Mouse (Mus musculus) adrenal gland, adult 18-20 months (tissue): ENCODE results near the gene Magi1. TPM values are rescaled to one million over a fixed set of nuclear protein-coding genes. Genes with fewer than 3 reads are reported as not detected.
A peak's percentile ranks its signal among the peaks of the same experiment; 100 is the strongest.

Experiments used
- DNase-seq, 2 experiments: peaks; one replicate each; pipeline ENCODE4 v3.0.0; 2021 to 2022; ENCODE audit warnings: low spot score in 2 of 2
- total RNA-seq, 2 experiments: library from RNA; stranded (reverse); gene quantifications; 1 replicate in 1 of 2; 2 replicates in 1 of 2; pipeline ENCODE4 v1.2.3; 2021

The Magi1 gene
- total RNA-seq, 2 experiments from 2014 or later = 12.5 to 27.9 TPM

- no peak for DNase-seq
Measured at GRCm38 (mm10) chr6:94069421-94069820, 214.3 kb downstream of the Magi1 start.

DNA sequence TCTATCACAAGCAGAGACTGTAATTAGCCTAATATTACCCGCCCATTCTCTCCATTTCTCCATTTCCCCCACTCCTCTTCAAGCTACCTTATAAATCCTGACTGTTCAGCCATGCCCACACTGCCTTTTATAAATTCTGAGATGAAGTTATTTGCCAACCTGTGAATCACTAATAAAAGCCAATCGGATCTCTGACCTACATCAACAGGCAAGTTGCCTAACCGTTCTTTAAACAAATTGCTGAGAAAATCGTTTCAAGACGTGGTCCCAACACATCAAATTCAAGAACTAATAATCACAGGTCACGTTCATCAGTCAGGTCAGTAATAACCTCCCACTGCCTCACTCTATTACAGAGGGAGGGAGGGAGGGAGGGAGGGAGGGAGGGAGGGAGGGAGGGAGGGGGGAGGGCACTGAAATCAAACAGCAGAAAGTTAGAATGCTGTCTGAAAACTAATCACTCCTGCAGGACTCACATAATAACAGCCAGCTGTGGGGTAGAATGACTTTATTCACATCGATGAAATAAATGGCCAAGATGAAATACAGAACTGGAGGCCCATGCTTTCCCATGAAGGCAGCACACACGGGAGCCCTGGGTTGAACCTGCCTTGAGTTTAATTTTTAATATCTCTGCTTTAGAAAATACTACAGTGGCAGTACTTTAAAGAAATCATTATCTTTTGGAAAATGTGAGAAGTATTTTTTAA, 215.8 kb downstream of the Magi1 start:
- DNase-seq = no peak

- DNase-seq = no peak
Measured at GRCm38 (mm10) chr6:94064832-94065231, 218.9 kb downstream of the Magi1 start.

DNA sequence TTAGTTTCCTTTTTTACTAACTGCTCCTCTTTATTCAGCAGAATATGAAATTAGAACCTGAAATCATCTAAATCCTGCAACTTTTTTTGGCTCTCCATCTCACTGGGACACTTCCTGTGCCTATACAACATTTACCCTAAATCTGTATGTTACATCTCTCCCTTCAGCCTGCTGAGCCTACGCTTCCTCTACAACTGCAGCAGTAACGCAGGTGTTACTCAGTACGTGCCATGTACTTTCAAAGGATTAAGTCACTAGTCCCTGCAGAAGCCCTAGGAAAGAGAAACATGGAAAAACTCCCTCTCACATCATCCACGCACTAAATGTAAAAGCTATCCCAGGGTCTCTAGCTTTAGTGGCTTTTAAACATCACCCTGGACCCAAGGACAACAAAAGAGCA, 220.2 kb downstream of the Magi1 start:
- no peak for DNase-seq

DNA sequence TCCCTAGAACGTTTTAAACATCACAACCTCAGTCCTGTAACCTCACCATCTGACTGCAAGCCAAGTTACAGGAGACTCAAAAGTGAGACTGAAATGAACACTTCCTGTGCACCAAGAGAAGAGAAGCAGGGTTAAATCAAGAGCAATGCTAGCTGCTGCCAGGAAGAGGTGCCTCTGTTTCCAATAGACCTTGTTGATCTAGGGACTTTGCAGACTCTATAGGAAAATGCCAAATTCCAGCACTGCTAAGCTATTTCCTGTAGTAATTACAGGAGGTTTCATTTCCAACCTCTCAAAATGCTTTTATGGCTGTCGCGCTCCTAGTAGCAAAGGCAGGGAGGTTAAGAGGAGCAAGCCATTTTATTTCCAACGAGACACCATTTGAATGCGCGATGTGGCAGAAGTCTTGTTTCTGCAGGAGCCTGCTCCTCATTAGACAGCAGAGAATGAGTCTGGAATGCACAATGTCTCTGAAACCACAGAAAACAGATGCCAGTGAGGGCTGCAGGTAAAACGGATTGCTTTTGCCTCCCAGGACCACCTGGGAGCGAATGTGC, 222.2 kb downstream of the Magi1 start:
- no peak for DNase-seq

DNA sequence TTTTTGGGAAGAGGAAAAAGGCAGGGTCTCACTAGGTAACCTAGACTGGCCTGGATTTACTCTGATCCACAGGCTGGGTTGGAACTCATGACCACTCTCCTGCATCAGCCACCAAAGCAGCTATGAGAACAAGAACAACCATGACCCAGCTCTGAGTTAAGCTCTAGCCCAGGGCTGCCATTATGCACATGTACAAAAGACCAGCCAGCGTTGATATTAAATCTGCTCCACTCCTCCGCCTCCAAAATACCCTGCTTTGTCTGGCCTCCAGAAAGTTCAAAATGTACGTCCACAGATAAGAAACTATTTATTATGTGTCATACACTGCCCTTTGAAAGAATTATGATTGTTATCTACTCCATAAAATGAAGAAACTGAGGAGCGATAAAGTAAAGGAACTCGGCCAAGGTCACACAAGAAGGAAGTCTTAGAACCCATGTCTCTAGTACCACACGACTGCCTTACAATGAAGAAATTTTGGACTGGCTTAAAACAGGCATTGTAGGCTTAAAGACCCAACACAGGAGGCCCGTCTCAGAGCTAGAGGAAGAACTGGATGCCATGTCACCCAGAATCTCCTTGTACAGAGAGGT, 223.0 kb downstream of the Magi1 start:
- DNase-seq = no peak

GRCm38 (mm10) chr6:94059090-94059489, 224.6 kb downstream of the Magi1 start:
- DNase-seq = no peak

DNA sequence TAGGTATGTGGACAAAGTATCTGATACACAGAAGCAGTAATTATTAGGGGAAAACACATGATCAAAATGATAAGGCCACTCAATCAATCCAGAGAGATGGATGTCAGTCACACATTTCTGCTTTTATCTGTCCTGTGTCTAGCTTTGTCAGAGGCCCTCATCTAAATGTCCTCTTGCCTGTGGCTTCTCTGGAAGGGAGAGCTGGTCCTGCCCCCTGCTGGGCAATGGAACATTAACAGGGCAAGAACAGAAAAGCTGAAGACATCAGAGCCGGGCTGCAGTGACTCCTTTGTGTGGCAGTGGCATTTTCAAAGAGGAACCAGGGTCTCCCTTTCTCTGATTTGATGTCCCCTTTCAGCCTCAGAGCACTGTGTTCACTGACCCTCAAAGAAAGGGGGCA, 229.8 kb downstream of the Magi1 start:
- peak; percentile 43 to 54 for DNase-seq

- no peak for DNase-seq
Measured at GRCm38 (mm10) chr6:94045180-94045579, 238.5 kb downstream of the Magi1 start.

DNA sequence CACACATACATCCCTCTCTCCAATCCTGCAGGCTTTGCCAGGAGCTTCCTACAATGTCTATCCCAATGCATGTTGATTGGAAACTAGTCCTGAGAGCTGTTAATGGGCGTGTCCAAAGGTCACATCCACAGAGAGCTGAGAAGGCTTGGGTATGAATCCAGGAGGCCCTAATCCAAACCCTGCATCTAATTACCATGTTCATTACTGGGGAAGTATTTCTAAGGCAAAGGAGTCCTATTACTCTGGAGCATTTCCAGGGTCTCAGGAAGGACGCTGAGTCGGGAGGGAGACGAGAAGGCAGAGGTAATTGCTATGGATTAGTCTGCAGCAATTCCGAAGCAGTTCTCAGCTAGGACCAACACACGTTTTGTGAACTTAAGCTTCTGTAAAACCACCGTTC, 240.3 kb downstream of the Magi1 start:
- no peak for DNase-seq

GRCm38 (mm10) chr6:94040093-94040492, 243.6 kb downstream of the Magi1 start:
- DNase-seq = peak in 1 of 2 experiments; percentile 40

- DNase-seq = no peak
Measured at GRCm38 (mm10) chr6:94038897-94039296, 244.8 kb downstream of the Magi1 start.

GRCm38 (mm10) chr6:94036554-94036953, 247.2 kb downstream of the Magi1 start:
- no peak for DNase-seq

- no peak for DNase-seq
Measured at GRCm38 (mm10) chr6:94026361-94026760, 257.4 kb downstream of the Magi1 start.

GRCm38 (mm10) chr6:94022437-94022836, 261.3 kb downstream of the Magi1 start:
- DNase-seq = no peak

DNA sequence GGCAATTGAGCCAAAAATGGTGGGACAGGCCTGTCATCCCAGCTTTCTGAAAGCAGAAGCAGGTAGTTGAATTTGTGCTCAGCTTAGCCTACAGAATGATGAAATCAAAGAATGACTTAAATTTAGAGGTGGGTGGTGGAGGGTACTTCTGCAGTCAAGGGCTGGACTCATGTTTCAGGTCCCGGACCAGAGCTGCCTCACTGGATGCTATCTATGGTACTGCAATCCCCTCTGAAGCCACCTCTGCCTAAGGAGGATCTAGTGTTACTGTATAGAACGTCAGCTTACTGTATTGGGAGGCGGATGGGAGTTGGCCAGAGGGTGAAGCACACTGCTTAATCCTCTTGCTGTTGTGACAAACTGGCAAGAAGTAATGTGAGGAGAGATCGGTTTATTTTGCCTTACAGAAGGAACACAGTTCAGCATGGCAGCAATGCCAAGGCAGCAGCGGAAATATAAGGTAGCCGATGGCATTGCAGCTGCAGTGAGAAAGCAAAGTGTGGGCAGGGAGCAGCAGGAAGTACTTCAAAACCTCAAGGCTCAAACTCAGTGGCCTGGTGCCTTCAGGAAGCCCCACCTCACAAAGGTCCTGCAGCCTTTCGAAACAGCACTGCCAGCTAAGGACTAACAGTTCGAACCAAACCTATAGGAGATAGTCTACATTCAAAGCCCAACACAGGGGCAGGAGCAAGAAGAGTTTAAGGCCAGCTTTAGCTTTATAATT, 262.3 kb downstream of the Magi1 start:
- no peak for DNase-seq

GRCm38 (mm10) chr6:94020566-94020965, 263.2 kb downstream of the Magi1 start:
- no peak for DNase-seq

DNA sequence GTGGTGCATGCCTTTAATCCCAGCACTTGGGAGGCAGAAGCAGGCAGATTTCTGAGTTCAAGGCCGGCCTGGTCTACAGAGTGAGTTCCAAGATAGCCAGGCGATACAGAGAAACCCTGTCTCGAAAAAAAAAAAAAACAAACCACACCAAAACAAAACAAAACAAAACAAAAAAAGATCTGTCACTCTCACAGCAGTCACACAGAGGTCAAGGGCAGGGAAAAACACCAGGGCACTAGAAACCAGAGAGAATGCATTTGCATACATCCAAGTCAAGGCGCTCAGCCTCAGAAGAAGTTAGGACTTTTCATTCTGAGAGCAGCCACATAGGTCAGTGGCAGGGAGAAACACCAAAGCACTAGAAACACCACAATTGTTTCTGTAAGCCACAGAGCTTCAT, 263.8 kb downstream of the Magi1 start:
- DNase-seq = no peak

DNA sequence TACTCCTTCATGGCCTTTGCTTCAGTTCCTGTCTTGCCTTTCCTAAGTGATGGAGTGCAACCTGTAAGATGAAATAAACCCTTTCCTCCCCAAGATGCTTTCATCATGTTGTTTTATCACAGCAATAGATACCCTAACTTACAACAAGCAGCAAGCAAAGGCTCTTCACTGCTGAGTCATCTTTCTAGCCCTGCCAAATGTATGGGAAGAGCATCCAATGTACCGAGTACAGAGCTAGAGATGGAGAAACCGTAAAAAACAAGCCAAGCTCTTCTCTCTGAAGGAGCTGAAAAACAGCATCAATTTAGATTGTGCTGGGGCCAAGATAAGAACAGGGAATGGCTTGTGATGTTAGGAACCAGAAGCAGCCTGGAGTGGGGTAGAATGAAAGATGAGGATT, 270.0 kb downstream of the Magi1 start:
- DNase-seq = no peak

- no peak for DNase-seq
Measured at GRCm38 (mm10) chr6:94011947-94012346, 271.8 kb downstream of the Magi1 start.

DNA sequence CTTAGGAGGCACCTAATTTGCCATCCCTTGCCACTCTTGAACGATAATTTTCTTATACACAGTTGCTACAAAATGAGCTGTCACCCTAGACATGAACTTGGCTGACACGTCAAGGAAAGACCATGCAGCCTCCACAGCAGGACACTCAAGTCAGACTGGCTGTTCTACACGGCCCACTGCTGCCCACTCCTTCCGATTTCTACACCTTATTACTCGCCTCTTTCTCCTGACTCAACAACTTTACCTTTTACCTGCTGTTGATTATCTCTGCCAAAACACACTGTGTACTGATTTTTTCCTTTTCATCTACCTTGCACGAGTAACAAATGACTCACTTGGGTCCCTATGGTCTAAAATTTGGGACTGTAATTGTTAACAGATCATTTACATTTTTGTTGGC, 272.2 kb downstream of the Magi1 start:
- no peak for DNase-seq

DNA sequence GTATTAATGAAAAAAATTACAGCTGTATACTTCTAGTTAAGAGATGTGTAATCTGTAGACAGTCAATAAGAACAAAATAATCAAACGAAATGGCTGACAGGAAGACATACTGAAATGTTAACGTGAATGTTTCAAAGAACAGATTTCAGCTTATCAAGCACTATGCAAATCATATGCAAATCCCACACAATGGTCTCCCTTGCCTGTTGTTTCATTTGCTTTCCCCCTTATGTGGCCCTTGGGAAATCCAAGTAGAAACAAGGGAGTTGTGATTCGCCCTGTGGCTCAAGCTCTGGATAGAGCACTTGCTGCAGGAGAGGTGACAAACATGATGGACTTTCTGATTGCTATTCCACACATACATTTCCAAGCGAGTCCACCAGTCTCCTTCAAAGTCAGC, 275.1 kb downstream of the Magi1 start:
- no peak for DNase-seq
